Mouse (Mus musculus) induced T-regulatory cell, adult 2 months (primary cell): ENCODE results near the gene Acp7.
A peak's percentile ranks its signal among the peaks of the same experiment; 100 is the strongest.

Experiments used
- DNase-seq: peaks from one replicate; pipeline ENCODE4 v3.0.0-alpha.2; 2012; ENCODE audit warnings: low read depth

The Acp7 gene

GRCm38 (mm10) chr7:28601029-28601428 is 30.1 kb downstream of the Acp7 start:
- DNase-seq, result peak; percentile 87

- no peak for DNase-seq
These were observed 32.2 kb downstream of the Acp7 start for GRCm38 (mm10) chr7:28598951-28599350.

GRCm38 (mm10) chr7:28597642-28598446 is 33.3 kb downstream of the Acp7 start, which contains the start of the genes Samd4b and Pak4:
TSS of gene Samd4b (minus strand) at chr7:28598144.
TSS of gene Pak4 (minus strand) at chr7:28598185.
- DNase-seq, result peak; percentile 99

- DNase-seq, result peak; percentile 23
These were observed 33.9 kb downstream of the Acp7 start for GRCm38 (mm10) chr7:28597277-28597570.

DNA sequence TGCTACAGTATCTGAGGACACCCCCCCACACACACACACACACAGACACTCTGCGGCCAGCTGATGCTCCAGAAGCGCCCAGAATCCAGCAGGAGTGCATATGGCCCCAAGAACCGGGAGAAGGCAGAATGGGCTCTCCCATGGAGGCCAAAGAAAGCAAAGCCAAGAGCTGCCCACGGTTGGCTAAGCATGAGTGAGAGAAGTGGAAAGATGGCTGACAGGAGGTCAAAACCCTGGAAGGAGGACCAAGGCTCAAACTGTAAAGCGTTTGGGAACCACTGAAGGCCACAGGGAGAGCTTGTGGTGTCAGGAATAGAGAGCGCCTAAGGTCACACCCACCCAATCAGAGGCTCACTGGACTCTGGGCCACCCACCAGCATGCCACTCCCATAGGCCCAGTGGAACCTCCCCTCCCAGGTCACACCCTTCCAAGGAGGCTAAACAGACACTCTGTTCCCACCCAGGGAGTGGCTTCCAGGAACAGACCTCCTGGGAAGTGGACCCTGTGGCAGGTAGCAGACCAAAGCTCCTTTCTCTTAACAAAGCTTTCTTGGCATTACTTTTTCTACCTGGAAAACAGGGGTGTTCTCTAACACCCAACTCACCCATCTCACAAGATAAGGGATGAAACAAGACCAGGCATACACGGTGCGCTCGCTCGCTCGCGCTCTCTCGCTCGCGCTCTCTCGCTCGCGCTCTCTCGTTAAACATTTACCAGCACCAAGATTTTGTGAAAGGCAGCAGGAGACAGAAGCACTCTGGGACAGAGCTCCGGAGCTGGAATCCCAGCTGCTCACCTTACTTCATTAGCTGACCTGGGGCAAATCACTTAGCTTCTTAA is 34.5 kb downstream of the Acp7 start:
- peak; percentile 23 for DNase-seq

GRCm38 (mm10) chr7:28595751-28596435 is 35.2 kb downstream of the Acp7 start:
- no peak for DNase-seq

DNA sequence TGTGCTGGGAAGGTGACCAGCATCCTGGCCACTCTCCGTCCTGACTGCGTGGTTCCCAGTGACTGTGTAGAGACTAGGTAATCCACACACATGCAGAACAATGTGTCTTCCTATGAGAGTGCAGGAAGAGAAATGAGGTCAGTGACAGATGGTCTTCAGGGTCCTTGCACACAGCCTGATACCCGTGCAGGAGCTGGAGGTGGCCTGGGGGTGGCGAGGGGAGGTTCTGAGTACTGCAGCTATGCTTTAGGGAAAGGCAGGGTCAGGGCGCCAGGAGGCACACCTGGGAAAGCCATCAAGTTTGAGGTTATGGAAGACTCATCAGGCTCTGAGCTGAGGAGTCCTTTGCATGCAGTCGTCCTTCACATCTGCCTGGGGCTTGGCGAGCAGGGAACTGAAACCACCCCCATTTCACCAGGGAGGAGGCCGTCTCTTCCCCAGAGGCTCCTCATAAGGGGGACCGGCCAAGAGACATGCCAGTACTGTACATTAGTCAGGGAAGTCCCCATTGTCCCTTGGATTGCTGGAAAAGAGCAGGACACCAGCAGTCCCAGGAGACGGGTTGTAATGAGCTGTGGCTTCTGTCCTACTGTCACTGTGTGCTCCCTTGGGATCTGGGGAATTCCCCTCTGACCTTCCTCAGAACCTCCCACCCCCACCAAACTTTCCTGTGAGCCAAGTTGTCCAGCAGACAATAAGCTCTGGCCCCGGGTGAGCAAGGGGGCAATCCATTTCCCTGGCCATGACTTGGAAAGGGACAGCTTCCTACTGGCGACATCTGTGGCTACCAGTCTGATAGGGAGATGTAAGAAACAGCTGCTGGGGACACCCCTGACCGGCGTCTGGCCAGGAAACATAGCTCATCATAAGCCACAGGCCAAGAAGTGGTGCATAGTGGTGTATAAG is 37.7 kb downstream of the Acp7 start:
- DNase-seq, result no peak

- no peak for DNase-seq
These were observed 39.3 kb downstream of the Acp7 start for GRCm38 (mm10) chr7:28591862-28592261.

- DNase-seq, result no peak
These were observed 43.5 kb downstream of the Acp7 start for GRCm38 (mm10) chr7:28587644-28588043.

DNA sequence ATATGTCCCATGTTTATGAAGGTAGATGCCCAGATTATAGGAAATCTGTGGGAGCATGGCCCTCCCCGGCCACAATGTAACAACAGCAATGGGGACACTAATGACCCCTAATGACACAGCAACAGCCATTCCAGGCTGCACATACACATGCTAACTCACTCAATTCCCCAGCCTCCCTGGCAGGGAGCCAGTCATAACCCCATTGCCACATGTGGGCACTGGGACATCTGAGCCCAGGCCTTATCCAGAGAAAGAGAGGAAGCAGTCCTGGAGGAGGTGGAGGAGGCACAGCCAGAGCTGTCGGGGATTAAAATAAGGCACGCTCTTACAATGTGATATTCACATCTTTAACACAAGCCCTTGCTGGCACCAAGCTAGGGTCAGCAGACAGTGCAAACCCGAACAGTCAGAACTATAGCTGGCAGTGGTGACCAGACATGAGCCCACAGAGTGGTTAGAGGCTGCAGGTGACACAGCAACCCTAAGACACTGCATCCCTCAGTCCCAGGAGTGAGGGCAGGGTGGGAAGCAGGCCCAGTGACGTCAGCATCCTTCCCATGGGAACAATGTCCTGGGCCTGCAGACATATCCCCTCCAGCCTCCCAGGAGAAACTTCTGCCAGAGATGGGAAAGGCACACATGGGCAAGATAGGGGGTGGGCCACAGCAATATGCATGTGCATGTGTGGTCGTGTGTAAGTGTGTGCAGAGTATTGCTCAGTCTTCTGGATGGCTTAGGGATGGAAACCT is 44.3 kb downstream of the Acp7 start:
- DNase-seq, result no peak

- no peak for DNase-seq
These were observed 46.1 kb downstream of the Acp7 start for GRCm38 (mm10) chr7:28585001-28585400.

DNA sequence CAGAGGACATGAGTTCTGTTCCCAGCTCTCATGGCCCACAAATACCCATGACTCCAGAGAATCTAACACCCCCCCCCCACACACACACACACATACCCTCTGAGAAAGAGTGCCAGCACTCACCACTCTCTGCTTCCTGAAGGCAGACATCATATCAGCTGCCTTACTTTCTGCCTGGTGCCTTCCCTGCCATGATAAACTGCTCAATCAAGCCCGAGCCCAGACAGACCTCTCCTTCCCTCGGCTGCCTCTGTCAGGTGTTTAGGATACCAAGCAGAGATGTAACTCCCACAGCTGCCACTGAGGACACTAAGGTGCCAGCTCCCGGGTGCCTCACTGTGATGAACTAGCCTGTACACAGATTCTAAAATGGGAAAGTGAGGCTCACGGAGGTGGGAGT is 46.7 kb downstream of the Acp7 start:
- DNase-seq, result no peak

- DNase-seq, result no peak
These were observed 47.4 kb downstream of the Acp7 start for GRCm38 (mm10) chr7:28583570-28584344.

DNA sequence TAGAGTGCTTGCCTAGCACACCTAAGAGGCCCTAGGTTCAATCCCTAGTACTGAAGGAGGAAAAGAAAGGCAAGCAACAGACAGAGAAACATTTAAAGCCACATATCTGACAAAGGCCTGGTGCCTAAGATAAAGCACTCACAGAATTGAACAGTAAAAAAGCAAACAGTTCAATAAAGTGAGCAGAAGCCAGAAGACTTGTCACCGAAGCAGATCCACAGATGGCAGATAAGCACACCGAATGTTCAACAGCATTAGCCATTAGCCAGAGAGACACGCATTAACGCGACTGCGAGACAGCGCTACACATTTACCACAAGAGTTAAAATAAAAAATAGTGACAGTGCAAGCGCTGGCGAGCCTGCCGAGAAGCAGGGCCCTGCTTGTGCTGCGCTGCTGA is 48.3 kb downstream of the Acp7 start:
- no peak for DNase-seq

GRCm38 (mm10) chr7:28581721-28582120 is 49.4 kb downstream of the Acp7 start:
- DNase-seq, result no peak

DNA sequence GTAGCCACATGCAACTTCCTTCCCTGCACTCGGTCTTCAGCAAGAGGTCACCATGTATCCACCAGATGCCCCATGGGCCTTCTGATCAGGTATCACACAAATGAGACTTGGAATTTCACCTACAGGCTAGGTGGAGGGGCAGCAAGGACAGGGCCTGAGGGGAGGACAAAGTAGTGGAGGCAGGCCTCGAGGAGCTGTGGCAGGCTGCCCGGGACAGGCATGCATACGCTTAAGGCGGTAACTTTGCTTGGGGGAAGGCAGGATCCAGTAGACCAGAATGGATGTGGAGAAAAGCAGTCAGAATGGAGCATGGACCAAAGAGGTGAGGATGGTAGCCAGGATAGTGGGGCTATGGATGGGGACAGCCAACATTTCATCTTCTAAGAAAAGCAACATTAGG is 51.3 kb downstream of the Acp7 start:
- no peak for DNase-seq

DNA sequence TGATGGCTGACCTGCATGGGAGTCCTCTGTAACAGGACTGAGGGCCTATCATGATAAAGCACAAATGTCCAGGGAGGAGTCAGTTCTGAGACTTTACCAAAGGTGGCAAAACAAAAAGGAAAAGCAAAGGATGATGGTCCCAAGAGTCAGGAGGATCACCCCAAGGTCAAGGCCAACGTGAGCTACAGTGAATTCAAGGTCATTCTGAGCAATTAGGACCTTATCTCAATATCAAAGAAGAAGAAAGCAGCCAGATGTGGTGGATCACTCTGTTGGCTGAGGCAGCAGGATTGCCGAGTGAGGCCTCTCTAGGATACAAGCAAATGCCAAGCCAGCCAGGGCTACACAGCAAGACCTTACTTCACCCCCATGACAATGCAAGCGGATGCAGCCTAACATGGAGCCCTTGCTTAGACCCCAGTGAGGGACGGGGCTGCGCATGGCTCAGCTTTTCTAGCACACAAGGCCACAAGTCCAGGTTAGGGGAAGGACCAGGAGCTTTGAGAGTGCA is 52.5 kb downstream of the Acp7 start:
- no peak for DNase-seq

DNA sequence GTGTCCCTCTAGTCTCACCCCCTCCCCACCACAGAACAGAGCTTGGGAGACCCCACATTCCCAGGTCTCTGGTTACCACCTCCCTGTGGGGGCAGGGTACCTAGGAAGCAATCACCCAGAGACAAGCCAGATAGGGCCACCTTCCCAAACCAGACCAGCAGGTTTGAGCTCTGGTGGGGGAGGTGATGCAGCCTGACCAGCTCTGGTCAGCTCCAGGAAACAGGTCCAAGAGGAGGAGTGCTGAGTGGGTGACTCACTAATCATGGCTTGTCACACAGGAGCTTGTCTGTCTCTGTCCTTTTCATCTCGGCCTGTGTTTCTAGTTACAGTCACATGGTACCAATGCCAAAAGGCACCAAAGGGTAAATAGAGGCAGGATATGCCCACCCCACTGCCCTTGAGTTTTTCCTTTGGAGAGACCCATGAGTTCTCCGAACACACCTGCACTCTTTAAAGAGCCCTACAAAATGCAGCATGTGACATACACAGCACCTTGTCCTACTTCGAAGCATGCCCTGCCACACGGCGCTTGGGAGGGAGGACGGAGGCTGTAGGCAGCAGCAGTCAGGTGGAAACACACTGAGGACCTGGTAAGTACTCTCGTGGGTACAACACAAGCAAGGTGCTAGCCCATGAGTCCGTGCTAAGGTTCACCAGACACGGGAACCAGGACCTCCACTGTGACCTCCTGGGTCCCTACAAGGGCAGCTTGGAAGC is 53.1 kb downstream of the Acp7 start:
- DNase-seq, result no peak

DNA sequence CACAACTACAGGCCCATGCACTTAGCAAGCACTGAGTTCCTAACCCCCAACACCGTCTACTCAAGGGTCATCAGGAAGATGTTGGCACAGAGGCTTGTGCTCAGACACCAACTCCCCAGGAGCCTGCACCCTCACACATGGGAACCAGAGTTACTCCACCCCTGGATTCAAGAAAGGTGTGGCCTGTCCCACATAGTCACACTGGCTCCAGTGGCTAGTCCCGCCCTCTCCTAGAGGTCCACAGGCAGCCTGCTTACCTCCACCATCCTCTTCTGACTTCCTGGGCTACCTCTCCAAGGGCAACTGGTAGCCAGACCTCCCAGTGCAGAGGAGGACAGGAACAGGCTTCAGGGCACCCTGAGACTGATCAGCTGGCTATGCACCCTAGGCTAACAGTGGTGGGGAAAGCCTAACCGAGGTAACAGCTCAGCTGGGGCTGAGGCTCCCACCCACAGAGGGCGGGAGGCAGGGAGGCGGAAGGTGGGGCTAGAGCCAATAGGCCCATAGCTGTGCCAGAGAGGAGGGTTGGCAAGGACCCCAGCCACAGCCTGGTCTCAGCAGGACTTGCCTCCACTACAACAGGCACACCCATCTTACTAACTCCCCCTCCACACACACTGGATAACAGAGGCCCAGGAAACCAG is 54.7 kb downstream of the Acp7 start:
- DNase-seq, result no peak
